Mouse (Mus musculus) ES-Bruce4 (cell line): Measurements from ENCODE around the gene Rps6kl1. TPM values are rescaled to one million over a fixed set of nuclear protein-coding genes. Genes with fewer than 3 reads are reported as not detected.

Source experiments
- H3K27ac ChIP-seq: 2 replicates; pipeline ENCODE4 v1.5.1; 2012; ENCODE audit warnings: low read length, inconsistent platforms; ENCODE audit not compliant: insufficient read depth
- H3K27me3 ChIP-seq: 2 replicates; pipeline ENCODE4 v1.6.1; 2012; ENCODE audit warnings: mild to moderate bottlenecking, low read length, inconsistent platforms; ENCODE audit not compliant: control insufficient read depth, poor library complexity, insufficient read depth, severe bottlenecking
- H3K36me3 ChIP-seq: 2 replicates; pipeline ENCODE4 v1.6.1; 2012; ENCODE audit warnings: inconsistent platforms, mild to moderate bottlenecking, low read length, moderate library complexity; ENCODE audit not compliant: control insufficient read depth, poor library complexity, insufficient read depth, severe bottlenecking
- H3K4me1 ChIP-seq: one replicate; pipeline ENCODE4 v1.8.1; 2011; ENCODE audit warnings: low read length; ENCODE audit not compliant: control insufficient read depth, insufficient read depth
- H3K4me3 ChIP-seq: 2 replicates; pipeline ENCODE4 v1.5.1; 2011; ENCODE audit warnings: low read depth, mild to moderate bottlenecking, low read length
- H3K9ac ChIP-seq: 2 replicates; pipeline ENCODE4 v1.6.1; 2012; ENCODE audit warnings: low read depth, mild to moderate bottlenecking, inconsistent platforms; ENCODE audit not compliant: poor library complexity, severe bottlenecking
- H3K9me3 ChIP-seq: replicated peaks from 2 replicates; pipeline ENCODE4 v1.6.1; 2012; ENCODE audit warnings: mild to moderate bottlenecking, low read length, inconsistent platforms; ENCODE audit not compliant: control insufficient read depth, poor library complexity, insufficient read depth, severe bottlenecking
- CTCF ChIP-seq: IDR thresholded peaks from one replicate; pipeline ENCODE4 v1.8.1; 2011; ENCODE audit warnings: low read depth, low read length
- EP300 ChIP-seq: IDR thresholded peaks from 2 replicates; pipeline ENCODE4 v1.6.1; 2011; ENCODE audit warnings: low read depth, low read length; ENCODE audit not compliant: insufficient read depth
- POLR2A ChIP-seq: IDR thresholded peaks from one replicate; pipeline ENCODE4 v1.8.1; 2011; ENCODE audit warnings: low read length; ENCODE audit not compliant: insufficient read depth
- polyA plus RNA-seq: library from polyadenylated mRNA; stranded (reverse); fragments of >200 nt; gene quantifications from 2 replicates; pipeline ENCODE4 v1.2.4, GENCODE M21; 2011; ENCODE audit warnings: low read depth; ENCODE audit not compliant: missing spikeins, insufficient read depth, insufficient read length

The Rps6kl1 gene
- polyA plus RNA-seq, 1 experiment: 3.0 TPM

- H3K27ac ChIP-seq: no peak overlapping the region
- H3K4me3 ChIP-seq: no peak overlapping the region
- H3K27me3 ChIP-seq: no peaks in the 10 kb centered on the region
- H3K36me3 ChIP-seq: no peaks in the 10 kb centered on the region
- no peaks in the 10 kb centered on the region for H3K9me3 ChIP-seq
- TF ChIP-seq POLR2A: no peak
- TF ChIP-seq CTCF: no peak
- TF ChIP-seq EP300: no peak
- peaks cover 2% of the 10 kb centered on the region for H3K4me1 ChIP-seq
- H3K9ac ChIP-seq: no peak overlapping the region
Measured at GRCm38 (mm10) chr12:85101521-85102106, 49.5 kb downstream of the Rps6kl1 start.

GRCm38 (mm10) chr12:85101001-85101400, 50.1 kb downstream of the Rps6kl1 start:
- Histone ChIP-seq H3K4me3 (no peak overlapping the region), H3K27me3 (no peaks in the 10 kb centered on the region), H3K9ac (no peak overlapping the region), H3K36me3 (no peaks in the 10 kb centered on the region), H3K9me3 (no peaks in the 10 kb centered on the region), H3K4me1 (peaks cover 2% of the 10 kb centered on the region), H3K27ac (no peak overlapping the region)
- no peak for TF ChIP-seq CTCF
- TF ChIP-seq EP300: no peak
- no peak for TF ChIP-seq POLR2A

- H3K27me3 ChIP-seq: no peaks in the 10 kb centered on the region
- no peaks in the 10 kb centered on the region for H3K36me3 ChIP-seq
- no peak overlapping the region for H3K9ac ChIP-seq
- no peaks in the 10 kb centered on the region for H3K4me1 ChIP-seq
- no peaks in the 10 kb centered on the region for H3K9me3 ChIP-seq
- H3K4me3 ChIP-seq: no peak overlapping the region
- no peak for TF ChIP-seq POLR2A
- no peak for TF ChIP-seq CTCF
- TF ChIP-seq EP300: no peak
- no peak overlapping the region for H3K27ac ChIP-seq
Measured at GRCm38 (mm10) chr12:85095859-85096258, 55.2 kb downstream of the Rps6kl1 start.

GRCm38 (mm10) chr12:85095146-85095545, 55.9 kb downstream of the Rps6kl1 start:
- Histone ChIP-seq H3K27me3 (no peaks in the 10 kb centered on the region), H3K36me3 (no peaks in the 10 kb centered on the region), H3K4me3 (no peak overlapping the region), H3K9ac (no peak overlapping the region), H3K4me1 (no peaks in the 10 kb centered on the region), H3K9me3 (no peaks in the 10 kb centered on the region), H3K27ac (no peak overlapping the region)
- no peak for TF ChIP-seq CTCF
- TF ChIP-seq EP300: no peak
- TF ChIP-seq POLR2A: no peak

- no peak overlapping the region for H3K9ac ChIP-seq
- H3K27ac ChIP-seq: no peak overlapping the region
- TF ChIP-seq CTCF (no peak), POLR2A (no peak), EP300 (no peak)
Measured at GRCm38 (mm10) chr12:85094706-85095105, 56.4 kb downstream of the Rps6kl1 start.

GRCm38 (mm10) chr12:85094010-85094409, 57.1 kb downstream of the Rps6kl1 start:
- Histone ChIP-seq H3K9me3 (no peaks in the 10 kb centered on the region), H3K27me3 (no peaks in the 10 kb centered on the region), H3K4me3 (no peak overlapping the region), H3K27ac (no peak overlapping the region), H3K4me1 (no peaks in the 10 kb centered on the region), H3K36me3 (no peaks in the 10 kb centered on the region), H3K9ac (no peak overlapping the region)
- no peak for TF ChIP-seq POLR2A
- no peak for TF ChIP-seq CTCF
- 0 out of 2 replicates have a peak, but pooled peaks have one; percentile 14 for TF ChIP-seq EP300

More at GRCm38 (mm10) chr12:85094706-85095105, 56.4 kb downstream of the Rps6kl1 start:
- Histone ChIP-seq H3K4me1 (no peaks in the 10 kb centered on the region), H3K4me3 (no peak overlapping the region), H3K36me3 (no peaks in the 10 kb centered on the region), H3K9me3 (no peaks in the 10 kb centered on the region), H3K27me3 (no peaks in the 10 kb centered on the region)
